Mouse (Mus musculus) splenic B cell, adult 2 months (primary cell): ENCODE results near the gene Rrp1b.
"Not testable (repeated sequence)": the region's sequence is repeated elsewhere in the genome, so short reads cannot be mapped to it uniquely, and the experiment has no call there.

Source experiments
- DNase-seq: peaks from one replicate; pipeline ENCODE4 v3.0.0-alpha.2; 2011; ENCODE audit warnings: low read depth, low spot score
- H3K27me3 ChIP-seq: 2 replicates; pipeline ENCODE4 v1.6.1; 2012; ENCODE audit warnings: mild to moderate bottlenecking, low read length, moderate library complexity, mixed read lengths; ENCODE audit not compliant: control insufficient read depth, poor library complexity, insufficient read depth, severe bottlenecking
- H3K36me3 ChIP-seq: 2 replicates; pipeline ENCODE4 v1.6.1; 2012; ENCODE audit warnings: mild to moderate bottlenecking, low read length, moderate library complexity, mixed read lengths; ENCODE audit not compliant: control insufficient read depth, poor library complexity, insufficient read depth, severe bottlenecking

The Rrp1b gene

DNA sequence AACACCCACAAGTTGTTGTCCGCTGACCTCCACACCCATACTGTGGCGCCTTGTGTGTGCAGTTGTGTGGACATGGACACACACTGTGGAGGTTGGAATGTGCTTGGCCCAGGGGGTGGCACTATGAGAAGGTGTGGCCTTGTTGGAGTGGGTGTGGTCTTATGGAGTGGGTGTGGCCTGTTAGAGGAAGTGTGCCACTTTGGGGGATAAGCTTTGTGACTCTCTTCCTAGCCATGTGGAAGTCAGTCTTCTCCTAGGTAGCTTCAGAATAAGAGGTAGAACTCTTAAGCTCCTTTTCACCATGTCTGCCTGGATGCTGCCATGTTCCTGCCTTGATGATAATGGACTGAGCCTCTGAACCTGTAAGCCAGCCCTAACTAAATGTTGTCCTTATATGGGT, 51.2 kb downstream of the Rrp1b start:
- no peaks in the 10 kb centered on the region for H3K36me3 ChIP-seq
- peak; percentile 42 for DNase-seq
- no peaks in the 10 kb centered on the region for H3K27me3 ChIP-seq

DNA sequence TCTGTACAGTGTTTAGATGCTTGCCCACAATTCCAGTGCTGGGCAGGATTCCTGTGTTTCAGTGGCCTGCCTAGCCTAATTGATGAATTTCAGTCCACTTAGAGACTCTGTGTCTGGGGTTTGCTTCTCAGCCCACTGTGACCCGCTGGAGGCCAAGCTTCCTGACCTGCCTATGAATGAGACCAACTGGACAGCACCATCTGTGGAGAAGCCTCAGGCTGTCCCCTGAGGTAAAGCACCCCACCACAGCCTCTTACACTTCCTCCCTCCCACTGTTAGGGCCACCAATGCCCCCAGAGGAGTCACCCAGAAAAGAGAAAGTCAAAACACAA, 55.1 kb downstream of the Rrp1b start:
- Histone ChIP-seq H3K27me3 (no peaks in the 10 kb centered on the region), H3K36me3 (no peaks in the 10 kb centered on the region)
- DNase-seq = no peak

DNA sequence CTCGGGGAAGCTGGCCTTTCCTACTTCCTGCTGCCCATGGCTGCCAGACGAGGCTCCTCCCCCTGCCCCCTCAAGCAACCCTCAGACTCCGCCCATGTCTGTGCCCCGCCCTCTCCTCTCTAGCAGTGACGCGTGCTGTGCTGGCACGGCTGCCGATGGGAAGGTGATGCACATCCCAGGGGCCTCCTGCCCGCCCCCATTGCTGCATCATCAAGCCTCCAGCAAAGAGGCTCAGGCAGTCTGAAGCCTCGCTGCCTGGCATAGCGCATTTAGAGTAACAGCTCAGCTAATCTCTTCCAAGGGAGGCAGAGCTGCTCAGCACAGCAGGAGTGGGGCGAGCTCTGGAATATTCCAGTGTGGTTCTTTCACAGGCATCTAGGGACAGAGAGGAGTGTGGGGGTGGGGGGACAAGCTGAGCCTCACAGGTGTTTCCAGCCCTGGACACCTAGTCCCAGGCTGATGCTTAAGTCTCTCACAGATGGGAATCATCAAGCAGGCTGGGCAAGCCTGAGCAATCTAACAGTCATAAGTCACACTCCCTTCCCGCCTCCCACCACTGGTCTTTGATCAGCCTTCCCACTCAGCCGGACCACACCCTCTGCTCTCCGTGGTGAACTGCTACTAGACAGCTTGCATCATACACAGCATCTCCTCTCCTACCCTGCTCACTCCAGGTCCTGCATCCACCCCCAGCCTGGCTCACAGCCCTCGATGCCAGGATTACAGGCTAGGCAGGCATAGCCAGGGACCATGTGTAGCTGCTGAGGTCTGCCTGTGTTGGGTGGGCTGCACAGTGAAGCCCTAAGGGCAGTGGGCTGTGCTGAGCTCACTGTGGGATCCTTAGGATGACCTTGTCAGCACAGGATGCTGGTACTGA, 55.7 kb downstream of the Rrp1b start:
- DNase-seq = peak; percentile 90
- H3K36me3 ChIP-seq, H3K27me3 ChIP-seq: not testable (repeated sequence)

DNA sequence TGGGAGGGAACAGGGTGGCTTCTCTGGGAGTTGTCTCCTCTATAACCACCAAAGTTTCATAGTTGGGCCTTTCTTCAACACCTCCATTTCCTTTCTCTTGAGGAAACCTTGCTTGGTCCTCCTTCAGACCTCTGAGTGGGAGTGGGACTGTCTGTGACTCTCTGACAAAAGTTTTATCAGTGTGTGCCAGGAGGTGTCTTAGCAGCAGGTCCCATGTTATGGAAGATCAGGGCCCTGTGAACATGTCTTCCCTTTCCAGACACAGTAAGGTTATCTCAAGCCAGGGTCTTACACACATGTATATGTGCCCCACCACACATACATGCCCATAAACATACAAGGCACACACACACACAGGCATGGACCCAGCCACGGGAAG, 56.3 kb downstream of the Rrp1b start:
- no peaks in the 10 kb centered on the region for H3K36me3 ChIP-seq
- no peaks in the 10 kb centered on the region for H3K27me3 ChIP-seq
- DNase-seq = no peak

DNA sequence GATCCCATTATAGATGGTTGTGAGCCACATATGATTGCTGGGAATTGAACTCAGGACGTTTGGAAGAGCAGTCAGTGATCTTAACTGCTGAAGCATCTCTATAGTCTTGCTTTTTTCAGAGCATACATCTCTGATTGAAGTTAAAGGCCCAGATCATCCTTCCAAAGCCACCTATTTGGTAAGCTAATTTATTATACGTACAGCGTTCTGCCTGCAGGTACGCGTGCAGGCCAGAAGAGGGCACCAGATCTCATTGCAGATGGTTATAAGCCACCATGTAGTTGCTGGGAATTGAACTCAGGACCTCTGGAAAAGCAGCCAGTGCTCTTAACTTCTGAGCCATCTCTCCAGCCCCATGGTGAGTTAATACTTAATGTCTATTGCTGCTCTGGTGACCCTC, 57.0 kb downstream of the Rrp1b start:
- Histone ChIP-seq H3K27me3 (no peaks in the 10 kb centered on the region), H3K36me3 (no peaks in the 10 kb centered on the region)
- no peak for DNase-seq

DNA sequence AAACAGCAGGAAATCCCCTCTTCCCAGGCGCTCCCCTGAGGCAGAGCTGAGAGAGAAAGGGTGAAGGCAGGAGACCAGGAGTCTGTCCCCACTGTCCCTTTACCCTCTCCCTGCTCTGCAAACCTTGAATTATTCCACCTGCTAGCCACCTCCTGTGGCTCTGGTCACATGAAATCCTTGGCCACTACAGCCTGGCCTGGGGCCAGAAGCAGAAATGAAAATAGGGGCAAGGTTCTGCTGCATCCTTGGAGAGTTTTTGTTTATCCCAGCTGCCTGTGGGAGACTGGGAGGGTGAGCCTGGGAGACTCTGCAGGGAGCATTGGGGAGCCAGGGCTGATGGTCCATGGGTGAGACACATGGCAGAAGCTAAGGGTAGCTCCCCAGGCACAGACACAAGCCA, 61.8 kb downstream of the Rrp1b start:
- no peak for DNase-seq
- Histone ChIP-seq H3K36me3 (no peaks in the 10 kb centered on the region), H3K27me3 (0 out of 2 replicates have a peak, but pooled peaks cover 3% of the 10 kb centered on the region)

DNA sequence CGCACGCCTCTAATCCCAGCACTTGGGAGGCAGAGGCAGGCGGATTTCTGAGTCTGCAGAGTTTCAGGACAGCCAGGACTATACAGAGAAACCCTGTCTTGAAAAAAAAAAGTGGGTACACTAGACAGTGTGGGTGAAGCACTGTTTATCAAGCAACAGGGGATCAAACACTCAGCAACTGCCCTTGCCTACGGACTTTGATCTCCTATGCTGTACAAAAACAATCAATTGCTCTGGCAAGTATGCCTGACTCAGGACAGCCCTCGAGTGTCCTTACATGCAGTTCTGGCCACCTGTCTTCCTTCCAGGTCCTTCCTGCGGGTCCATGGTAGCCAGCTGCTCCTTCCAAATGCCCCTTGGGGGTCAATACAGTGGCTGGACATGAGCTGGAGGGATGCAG, 63.0 kb downstream of the Rrp1b start:
- not testable (repeated sequence) for H3K27me3 ChIP-seq, DNase-seq, H3K36me3 ChIP-seq

DNA sequence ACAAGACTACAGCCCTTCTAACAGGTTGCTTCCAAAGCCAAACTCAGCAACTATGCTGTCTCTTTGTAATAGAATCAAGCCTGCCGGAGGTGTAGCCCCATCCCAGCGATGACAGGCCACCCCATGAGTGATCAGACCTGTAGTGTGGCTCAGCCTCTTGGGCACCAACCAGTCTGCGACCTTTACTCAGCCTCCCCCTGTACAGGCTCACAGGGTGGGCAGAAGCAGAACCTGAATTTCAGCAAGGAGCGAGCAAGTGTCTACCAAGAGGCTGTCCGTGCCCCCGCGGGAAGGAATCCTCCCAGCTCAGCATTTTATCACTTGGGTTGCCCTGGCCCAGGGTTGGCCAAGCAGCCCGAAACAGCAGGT, 63.7 kb downstream of the Rrp1b start:
- Histone ChIP-seq H3K36me3 (no peaks in the 10 kb centered on the region), H3K27me3 (0 out of 2 replicates have a peak, but pooled peaks cover 3% of the 10 kb centered on the region)
- DNase-seq = no peak

DNA sequence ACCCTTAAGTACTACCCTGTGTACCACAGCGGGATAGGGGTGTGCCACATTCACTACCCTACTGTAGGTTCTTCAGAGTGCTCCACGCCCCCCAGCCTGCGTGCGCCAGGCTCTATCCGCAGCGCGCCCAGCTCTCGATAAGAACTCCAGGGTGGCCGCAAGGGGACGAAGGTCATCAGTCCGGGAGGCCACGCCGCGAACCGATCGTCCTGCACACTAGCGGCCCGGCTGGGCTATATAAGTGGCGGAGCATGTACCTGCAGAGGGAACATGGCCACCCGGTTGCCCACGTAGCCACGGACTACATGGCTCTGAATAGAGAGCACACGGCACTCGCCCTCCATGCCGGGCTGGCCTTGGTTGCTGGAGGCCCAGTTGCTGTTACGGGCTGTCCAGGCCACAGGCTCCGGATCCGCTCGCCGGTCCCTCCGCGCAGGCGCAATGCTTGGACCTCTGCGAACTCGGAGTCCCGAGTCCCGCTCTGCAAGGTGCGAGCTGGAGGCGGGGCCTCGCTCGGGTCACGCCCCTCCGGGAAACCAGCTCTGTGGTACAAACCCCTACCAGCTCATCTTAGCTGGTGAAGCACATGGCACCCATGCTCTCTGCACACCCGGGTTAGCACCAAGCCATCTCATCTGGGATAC, 64.2 kb downstream of the Rrp1b start:
- no peaks in the 10 kb centered on the region for H3K36me3 ChIP-seq
- H3K27me3 ChIP-seq = 0 out of 2 replicates have a peak, but pooled peaks cover 3% of the 10 kb centered on the region
- DNase-seq = peak; percentile 56

DNA sequence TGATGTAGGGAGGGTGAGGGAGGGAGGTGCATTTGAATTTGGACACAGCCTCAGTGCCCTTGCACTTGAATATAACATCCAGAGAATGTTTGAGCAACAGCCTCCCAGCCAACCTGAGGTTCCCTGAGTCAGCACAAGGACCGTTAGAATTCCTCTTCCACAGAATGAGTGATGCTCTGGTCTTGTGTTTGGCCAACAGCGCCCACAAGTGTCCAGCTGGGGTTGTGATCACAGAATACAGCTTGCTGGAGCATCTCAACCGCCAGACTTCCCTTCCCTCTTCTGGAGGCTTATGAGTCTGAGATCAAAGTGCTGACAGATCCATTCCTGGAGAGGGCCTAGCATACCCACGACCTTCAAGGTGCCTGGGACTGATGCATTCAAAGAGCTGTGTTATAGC, 67.2 kb downstream of the Rrp1b start:
- DNase-seq = no peak
- H3K36me3 ChIP-seq = no peaks in the 10 kb centered on the region
- H3K27me3 ChIP-seq = 0 out of 2 replicates have a peak, but pooled peaks cover 3% of the 10 kb centered on the region

DNA sequence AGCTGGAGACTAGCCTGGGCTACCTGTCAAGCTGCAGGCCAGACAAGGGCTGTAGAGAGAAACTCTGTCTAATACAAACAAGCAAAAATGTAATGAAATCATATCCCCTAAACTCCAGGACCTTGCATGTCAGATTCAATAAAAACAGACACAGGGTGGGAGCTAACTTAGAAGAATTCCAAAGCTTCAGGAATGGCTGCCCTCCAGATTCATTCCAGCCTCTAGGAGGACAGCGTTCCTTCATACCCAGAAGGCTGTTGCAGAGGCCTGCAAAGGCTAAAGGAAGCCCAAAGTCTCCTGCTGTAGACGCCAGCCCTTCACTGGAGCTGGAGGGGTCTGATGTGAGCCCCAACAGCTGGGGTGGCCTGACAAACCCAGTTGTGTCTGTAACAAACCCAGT, 70.5 kb downstream of the Rrp1b start:
- DNase-seq = no peak
- H3K27me3 ChIP-seq = no peaks in the 10 kb centered on the region
- no peaks in the 10 kb centered on the region for H3K36me3 ChIP-seq

DNA sequence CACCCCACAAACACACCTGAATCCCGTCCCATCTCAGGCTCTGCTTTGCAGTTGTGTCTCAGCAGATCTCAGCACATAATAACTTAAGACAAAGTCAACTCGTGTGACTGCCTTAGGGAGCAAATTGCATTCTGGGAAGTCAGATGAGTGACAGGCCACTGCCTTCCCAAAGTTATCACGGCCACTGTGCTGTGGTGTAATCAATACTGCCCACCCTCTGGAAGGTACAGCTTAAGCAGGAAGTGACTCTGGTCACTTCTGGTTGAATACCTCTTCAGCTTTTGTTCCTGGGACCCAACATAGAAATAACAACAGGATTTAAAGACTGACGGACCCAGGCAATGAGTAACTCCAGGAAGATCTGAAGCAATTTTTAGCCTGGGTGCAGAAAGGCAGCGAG, 72.0 kb downstream of the Rrp1b start:
- DNase-seq = no peak
- H3K36me3 ChIP-seq = no peaks in the 10 kb centered on the region
- no peaks in the 10 kb centered on the region for H3K27me3 ChIP-seq

DNA sequence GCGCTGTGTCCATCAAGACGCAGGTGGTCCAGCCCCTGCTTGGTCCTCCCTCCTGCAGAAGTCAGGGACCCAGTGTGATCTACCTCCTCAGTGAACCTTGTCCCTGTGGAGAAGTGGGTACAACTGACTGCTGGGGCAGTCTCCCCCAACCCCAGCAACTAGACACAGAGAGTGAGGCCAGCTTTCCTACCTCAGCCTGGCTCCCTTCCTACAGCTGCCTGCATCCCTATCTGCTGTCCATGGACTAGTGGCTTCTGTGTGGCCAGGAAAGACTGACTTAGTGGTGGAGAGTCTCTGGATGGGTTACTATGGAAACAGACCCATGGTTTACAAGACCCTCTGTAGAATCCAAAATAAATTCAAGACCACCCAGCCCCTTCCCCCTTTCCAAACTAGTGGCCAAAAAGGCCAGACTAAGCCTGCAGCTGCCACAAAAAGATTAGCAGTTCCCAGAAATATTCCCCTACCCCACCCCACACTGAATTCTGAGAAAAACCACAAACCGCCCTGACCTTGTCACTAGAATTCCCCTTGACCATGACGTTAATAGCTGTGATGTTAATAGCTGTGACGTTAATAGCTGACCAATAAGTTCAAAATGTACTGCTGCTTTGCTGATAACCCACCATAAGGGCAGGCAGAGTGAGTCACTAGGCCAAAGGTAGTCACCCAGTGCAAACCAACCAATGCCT, 72.6 kb downstream of the Rrp1b start:
- not testable (repeated sequence) for H3K36me3 ChIP-seq, DNase-seq, H3K27me3 ChIP-seq

DNA sequence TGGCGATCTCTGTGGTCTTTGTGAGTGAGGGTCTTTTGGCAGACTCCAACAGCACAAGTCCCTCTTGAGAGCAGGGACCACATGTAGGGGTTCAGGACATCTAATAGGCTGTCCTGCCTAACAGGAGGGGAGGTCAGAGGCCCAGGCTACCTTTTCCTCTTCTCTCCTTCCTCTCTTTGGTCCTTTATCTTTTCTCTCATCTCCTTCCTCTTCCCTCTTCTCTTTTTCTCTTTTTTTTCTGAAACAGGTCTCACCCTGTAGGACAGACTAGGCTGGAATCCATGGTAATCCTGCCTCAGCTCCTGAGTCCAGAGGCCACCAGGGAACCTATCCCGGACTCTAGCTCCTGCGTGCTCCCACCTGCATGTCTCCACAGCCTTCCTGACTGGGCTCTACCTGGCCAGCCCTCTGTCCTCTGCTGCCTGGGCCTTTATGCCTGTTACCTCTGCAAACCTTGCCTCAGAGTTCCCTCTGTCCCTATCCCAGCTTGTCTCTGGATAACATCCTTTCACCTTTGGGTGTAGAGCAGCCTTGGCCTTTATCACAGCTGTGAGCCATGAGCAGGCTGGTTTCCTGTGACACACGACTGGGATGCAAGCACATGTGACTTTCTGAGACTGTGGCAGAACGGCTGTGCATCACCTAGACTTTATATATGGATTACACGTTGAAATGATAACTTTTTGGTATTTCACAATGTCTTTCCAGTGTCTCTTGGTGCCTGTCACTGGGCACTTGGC, 73.5 kb downstream of the Rrp1b start:
- Histone ChIP-seq H3K36me3 (no peaks in the 10 kb centered on the region), H3K27me3 (no peaks in the 10 kb centered on the region)
- no peak for DNase-seq

DNA sequence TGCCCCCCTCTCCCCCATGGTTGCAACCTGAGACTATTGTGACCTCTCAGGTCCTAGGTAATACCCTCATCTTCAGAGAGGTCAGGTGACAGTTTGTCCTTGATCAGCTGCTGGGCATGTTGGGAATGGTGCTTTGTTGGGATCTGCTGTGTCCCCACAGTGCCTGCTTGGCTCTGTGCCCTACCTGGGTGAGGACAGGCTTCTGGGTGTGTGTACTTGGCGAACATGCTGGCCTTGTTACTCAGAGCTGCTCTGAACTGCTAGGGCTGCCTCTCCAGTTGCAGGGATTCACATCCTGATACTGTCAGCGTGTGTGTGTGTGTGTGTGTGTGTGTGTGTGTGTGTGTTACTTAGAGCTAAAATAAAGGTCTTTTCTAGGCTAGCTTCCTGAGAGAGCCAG, 74.5 kb downstream of the Rrp1b start:
- H3K36me3 ChIP-seq = no peaks in the 10 kb centered on the region
- H3K27me3 ChIP-seq = no peaks in the 10 kb centered on the region
- no peak for DNase-seq
